Mouse (Mus musculus) left cerebral cortex, adult 8-10 months (tissue): ENCODE measurements around the gene Col4a1. TPM values are rescaled to one million over a fixed set of nuclear protein-coding genes. Genes with fewer than 3 reads are reported as not detected.

Experiments used
- DNase-seq, 2 experiments: peaks; one replicate each; pipeline ENCODE4 v3.0.0; 2022; ENCODE audit warnings: low spot score in 2 of 2
- total RNA-seq, 4 experiments: library from RNA; stranded (reverse); gene quantifications; 2 replicates each; pipeline ENCODE4 v1.2.4; 2022

Col4a1 gene
- total RNA-seq, 4 experiments from 2014 or later: 24.5 to 35.0 (median 30.3) TPM

- DNase-seq: peak in 1 of 2 experiments; percentile 61
These were observed 12.2 kb downstream of the Col4a1 start for GRCm38 (mm10) chr8:11300436-11300835.

- DNase-seq: no peak
These were observed 13.4 kb downstream of the Col4a1 start for GRCm38 (mm10) chr8:11299317-11299602.

GRCm38 (mm10) chr8:11298531-11299316 is 13.9 kb downstream of the Col4a1 start:
- DNase-seq: no peak

GRCm38 (mm10) chr8:11297141-11297838 is 15.3 kb downstream of the Col4a1 start:
- DNase-seq: no peak

- DNase-seq: no peak
These were observed 16.2 kb downstream of the Col4a1 start for GRCm38 (mm10) chr8:11296282-11296943.

GRCm38 (mm10) chr8:11292611-11293010 is 20.0 kb downstream of the Col4a1 start:
- DNase-seq: no peak

- no peak for DNase-seq
These were observed 22.1 kb downstream of the Col4a1 start for GRCm38 (mm10) chr8:11290533-11290932.

- DNase-seq: no peak
These were observed 24.3 kb downstream of the Col4a1 start for GRCm38 (mm10) chr8:11288286-11288685.

- no peak for DNase-seq
These were observed 25.5 kb downstream of the Col4a1 start for GRCm38 (mm10) chr8:11287139-11287538.

- DNase-seq: no peak
These were observed 27.2 kb downstream of the Col4a1 start for GRCm38 (mm10) chr8:11285437-11285836.

- DNase-seq: no peak
These were observed 29.4 kb downstream of the Col4a1 start for GRCm38 (mm10) chr8:11283217-11283616.

- no peak for DNase-seq
These were observed 29.9 kb downstream of the Col4a1 start for GRCm38 (mm10) chr8:11282696-11283095.

- no peak for DNase-seq
These were observed 30.5 kb downstream of the Col4a1 start for GRCm38 (mm10) chr8:11282139-11282538.

GRCm38 (mm10) chr8:11280721-11281268 is 31.8 kb downstream of the Col4a1 start:
- no peak for DNase-seq

- DNase-seq: no peak
These were observed 33.3 kb downstream of the Col4a1 start for GRCm38 (mm10) chr8:11279296-11279826.

- DNase-seq: no peak
These were observed 34.5 kb downstream of the Col4a1 start for GRCm38 (mm10) chr8:11278101-11278611.

GRCm38 (mm10) chr8:11277602-11278051 is 35.0 kb downstream of the Col4a1 start:
- DNase-seq: no peak

- DNase-seq: no peak
These were observed 36.3 kb downstream of the Col4a1 start for GRCm38 (mm10) chr8:11276286-11276685.

GRCm38 (mm10) chr8:11274415-11274814 is 38.2 kb downstream of the Col4a1 start:
- DNase-seq: no peak

- peak; percentile 37 to 94 for DNase-seq
These were observed 39.0 kb downstream of the Col4a1 start for GRCm38 (mm10) chr8:11273506-11274158.

- no peak for DNase-seq
These were observed 40.4 kb downstream of the Col4a1 start for GRCm38 (mm10) chr8:11272205-11272604.
